Mouse (Mus musculus) frontal cortex, postnatal 25 days (tissue): ENCODE results near the gene 4931422A03Rik.

ENCODE experiments used
- DNase-seq, 2 experiments: peaks; one replicate each; pipeline ENCODE4 v3.0.0; 2022; ENCODE audit warnings: low spot score in 2 of 2

The 4931422A03Rik gene

DNA sequence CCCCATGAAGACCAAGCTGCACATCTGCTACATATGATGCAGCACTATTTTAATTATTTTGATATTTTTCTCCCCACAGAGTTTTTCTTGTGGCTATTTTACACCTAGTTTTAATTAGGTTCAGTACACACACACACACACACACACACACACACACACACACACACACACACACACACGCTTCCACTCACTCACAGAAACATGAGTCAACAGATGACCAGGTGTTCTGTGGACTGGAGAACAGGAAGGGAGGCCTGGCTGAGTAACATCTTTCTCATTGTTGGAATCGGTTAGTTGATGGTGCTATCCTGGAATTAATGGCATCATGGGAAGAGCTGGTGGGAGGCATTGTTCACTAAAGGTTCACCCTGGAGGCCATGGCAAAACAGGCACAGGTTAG lies 90.5 kb downstream of the 4931422A03Rik start:
- no peak for DNase-seq

DNA sequence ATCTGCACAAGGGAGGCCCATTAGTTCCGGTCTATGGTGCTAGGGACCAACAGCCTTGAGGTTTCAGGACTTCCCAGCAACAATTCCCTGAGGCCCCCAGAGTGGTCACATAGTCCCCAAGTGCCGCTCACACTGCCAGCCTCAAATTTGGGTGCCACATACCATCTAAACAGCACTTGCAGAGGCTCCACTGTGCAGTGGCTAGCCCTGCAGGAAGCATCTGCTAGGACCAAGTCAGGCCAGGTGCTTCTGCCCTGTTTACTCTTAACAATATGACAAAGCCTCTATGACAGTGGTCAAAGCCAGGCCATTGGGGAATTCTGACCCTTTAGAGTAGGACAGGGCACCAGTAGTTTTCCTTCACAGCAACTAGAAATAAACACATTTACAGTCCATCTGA lies 91.5 kb downstream of the 4931422A03Rik start:
- no peak for DNase-seq

GRCm38 (mm10) chr2:103935691-103936435 lies 92.3 kb downstream of the 4931422A03Rik start:
- no peak for DNase-seq

GRCm38 (mm10) chr2:103934670-103935069 lies 93.5 kb downstream of the 4931422A03Rik start:
- no peak for DNase-seq

- no peak for DNase-seq
These were observed 93.9 kb downstream of the 4931422A03Rik start for GRCm38 (mm10) chr2:103934270-103934669.

- DNase-seq = no peak
These were observed 95.7 kb downstream of the 4931422A03Rik start for GRCm38 (mm10) chr2:103932480-103932879.

GRCm38 (mm10) chr2:103932025-103932424 lies 96.1 kb downstream of the 4931422A03Rik start:
- DNase-seq = no peak

DNA sequence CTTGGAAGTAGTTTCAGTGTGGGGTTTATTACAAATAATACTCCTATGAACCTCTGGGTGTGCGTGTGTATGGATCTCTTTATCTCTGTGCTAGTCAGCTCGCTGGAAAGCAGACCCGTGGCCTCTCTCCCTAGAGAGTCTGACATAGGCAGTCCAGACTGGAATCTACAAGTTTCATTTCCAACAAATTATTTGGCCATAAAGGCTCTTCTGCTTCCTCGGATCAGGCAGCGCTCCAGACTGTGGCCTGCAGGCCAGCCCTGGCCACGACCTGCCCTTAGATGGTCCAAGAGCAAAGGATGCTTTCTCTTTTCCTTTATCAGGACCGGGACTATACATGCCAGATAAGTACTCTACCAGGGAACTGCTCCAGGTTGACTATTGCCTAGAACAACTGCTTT lies 96.7 kb downstream of the 4931422A03Rik start:
- DNase-seq = no peak

DNA sequence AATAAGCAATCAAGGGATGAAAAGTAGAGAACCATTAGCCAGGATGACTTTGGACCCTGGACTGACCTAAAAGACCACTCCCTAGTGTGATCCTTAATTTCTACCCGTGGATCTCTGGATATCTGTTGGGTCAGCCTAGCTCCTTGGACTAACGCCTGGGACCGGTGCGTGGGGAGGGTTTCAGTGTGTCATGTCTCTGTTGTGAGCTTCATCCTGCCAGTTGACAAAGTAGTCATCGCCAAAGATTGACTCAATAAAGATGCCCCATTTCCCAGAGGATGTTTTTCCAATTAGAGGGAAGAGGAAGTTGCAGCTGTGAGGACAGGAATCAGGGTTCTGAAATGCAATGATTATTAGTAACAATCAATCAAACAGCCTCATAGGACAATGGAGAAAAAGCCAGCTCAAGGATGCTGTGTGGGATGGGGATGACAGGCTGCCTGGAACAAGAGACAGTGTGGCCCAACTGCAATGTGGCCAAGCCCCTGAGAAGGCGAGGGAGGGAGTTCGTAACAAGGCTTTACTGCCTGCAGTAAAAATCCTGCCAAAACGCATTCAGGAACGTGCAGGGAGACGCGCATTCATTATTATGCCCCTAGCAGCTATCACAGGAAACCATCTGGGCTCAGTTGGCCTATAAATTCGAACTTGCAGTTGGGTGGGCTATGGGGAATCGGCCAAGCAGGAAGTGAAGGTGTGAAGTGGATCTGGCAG lies 97.7 kb downstream of the 4931422A03Rik start:
- no peak for DNase-seq

DNA sequence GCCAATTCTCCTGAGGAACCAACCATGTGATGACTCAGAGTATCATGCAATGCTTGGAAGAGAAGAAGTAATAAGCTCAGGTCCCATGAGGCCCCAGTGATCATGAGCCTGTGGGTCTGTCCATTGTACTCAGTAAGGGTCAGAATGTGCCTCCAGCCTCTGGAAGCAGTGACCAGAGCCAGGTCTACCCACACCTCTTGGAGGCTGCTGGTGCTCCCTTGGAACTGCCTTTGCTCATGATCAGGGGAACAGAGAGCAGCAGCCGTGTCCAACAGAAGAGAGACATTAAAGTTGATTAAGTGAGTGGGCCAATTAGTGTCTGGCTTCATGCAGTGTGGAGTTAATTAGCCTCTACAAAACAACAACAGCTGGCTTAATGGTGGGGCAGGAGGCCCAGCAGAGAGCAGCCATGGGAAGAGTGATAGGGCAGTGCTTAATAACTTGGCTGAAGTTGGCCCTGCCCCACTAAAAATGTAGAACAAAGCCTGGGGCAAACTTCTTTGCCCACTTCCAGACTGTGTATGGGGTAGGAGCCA lies 100.5 kb downstream of the 4931422A03Rik start:
- no peak for DNase-seq

DNA sequence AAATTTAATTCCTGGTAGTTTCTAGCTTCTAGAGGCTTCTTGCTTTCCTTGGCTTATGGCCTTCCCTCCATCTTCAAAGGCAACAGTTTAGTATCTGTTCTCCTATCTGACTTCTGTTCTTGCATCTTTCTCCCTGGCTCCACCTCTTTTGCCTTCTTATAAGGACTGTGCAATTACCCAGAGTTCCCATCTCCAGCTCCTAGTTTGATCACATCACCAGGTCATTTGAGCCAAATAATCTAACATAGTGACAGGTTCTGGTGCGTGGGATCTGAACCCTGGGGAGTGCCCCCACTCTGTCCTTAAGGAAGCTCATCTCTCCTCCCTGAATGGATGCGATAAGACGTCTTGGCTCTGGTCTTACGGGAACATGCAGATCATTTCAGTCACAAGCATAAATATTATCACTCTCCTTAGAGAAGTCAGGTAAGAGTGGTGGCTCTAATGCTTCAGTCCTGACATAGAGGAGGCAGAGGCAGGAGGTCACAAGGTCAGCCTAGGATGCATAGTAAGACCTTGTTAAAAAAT lies 101.5 kb downstream of the 4931422A03Rik start:
- no peak for DNase-seq

- no peak for DNase-seq
These were observed 108.7 kb downstream of the 4931422A03Rik start for GRCm38 (mm10) chr2:103919488-103919887.

DNA sequence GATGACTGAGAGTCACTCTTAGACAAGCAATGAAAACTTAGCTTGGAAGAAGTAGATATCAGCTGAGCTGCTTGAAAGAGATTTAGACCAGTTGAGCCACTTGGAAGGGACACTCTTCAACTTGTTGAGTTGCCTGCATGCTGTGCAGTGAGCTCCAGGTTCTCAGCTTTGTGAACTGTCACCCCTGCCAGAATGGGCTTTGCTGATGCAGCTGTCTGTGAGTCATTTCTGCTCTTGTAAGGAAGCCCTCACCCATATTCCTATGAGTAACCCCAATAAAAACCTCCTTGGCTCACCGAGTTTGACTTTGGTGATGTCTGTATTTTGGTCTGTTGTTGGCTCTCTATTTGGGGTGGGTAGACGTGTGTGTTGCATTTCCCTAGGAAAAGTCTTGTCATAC lies 109.8 kb downstream of the 4931422A03Rik start:
- no peak for DNase-seq

DNA sequence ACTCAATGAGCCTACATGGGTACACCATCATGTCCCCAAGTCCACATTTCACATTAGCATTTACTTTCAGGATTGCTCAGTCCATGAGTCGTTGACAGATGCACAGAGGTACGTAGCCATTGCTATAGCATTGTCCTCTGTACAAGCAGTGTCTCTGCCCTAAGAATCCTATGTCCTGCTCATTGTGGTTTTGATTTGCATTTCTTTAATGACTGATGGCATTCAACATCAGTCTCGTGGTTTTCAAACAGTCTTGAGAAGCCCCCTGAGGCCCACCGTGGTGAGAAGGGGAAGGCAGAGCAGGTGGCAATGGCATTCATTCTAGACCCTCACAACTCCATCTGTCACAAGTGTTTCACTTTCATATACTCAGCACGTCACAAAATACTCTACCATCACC lies 110.8 kb downstream of the 4931422A03Rik start:
- DNase-seq = no peak
